Mouse (Mus musculus): ENCODE data around the gene Serpinh1.

The Serpinh1 gene

DNA sequence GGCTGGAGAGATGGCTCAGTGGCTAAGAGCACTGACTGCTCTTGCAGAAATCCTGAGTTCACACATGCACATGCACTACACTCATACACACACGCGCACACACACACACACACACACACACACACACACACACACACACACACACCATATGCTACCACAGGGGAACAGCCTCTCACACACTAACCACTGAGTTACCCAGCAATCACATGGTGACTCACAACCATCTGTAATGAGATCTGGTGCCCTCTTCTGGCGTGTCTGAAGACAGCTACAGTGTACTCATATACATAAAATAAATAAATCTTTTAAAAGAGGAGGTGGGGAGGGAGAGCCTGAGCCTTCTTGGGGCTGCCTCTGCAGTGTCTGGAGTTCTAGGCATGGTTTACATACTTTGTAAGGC, 21.3 kb upstream of the Serpinh1 start:
- peak in 1 of 2 experiments; percentile 37 for DNase-seq (ENCODE audit: low spot score in 2 of 2)

DNA sequence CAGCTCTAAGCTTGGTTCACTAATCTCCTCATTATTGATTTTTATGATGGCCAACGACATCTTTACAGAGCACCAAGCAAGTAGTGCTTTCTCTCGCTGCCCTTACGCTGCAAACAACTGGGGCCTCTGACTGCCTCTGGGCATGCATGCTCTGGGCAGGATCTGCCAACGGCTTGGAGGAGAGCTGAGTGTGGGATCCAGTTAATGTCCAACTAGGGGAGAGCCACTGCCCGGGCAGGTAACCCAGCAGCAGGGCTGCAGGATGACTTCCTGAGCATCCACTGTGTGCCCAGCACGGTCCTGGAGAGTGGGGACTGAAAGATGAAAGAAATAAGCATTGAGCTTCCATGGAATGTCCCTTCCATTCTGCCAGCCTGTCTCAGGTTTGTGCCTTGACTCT, 13.7 kb upstream of the Serpinh1 start:
- no peak for DNase-seq (ENCODE audit: low spot score in 2 of 2)

GRCm38 (mm10) chr7:99365069-99365468, 12.0 kb upstream of the Serpinh1 start:
- peak; percentile 77 to 81 for DNase-seq (ENCODE audit: low spot score in 2 of 2)

GRCm38 (mm10) chr7:99362137-99362536, 9.1 kb upstream of the Serpinh1 start:
- no peak for DNase-seq (ENCODE audit: low spot score in 2 of 2)

- DNase-seq (ENCODE audit: low spot score in 2 of 2) = no peak
These were observed 7.9 kb upstream of the Serpinh1 start for GRCm38 (mm10) chr7:99360803-99361414.

GRCm38 (mm10) chr7:99360021-99360802, 7.2 kb upstream of the Serpinh1 start:
- DNase-seq (ENCODE audit: low spot score in 2 of 2) = peak; percentile 62 to 72

DNA sequence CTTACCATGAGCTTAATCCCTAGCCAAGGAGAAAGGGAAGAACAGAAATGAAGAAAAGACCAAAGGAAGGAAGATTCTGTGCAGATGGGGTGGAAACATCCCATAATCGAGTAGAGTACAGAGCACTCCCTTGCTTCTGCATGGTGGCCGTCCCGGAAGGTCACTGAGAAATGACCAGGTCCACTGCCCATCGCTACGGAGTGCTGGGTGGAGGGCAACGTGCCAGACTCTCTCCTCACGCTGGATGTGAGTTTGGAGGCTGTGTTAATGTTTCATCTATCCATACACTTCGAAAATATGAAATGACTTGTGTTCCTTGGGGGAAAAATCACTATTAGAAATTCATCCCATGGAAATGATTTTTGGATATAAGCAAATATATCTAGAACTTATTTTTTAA, 5.3 kb upstream of the Serpinh1 start:
- no peak for DNase-seq (ENCODE audit: low spot score in 2 of 2)

DNA sequence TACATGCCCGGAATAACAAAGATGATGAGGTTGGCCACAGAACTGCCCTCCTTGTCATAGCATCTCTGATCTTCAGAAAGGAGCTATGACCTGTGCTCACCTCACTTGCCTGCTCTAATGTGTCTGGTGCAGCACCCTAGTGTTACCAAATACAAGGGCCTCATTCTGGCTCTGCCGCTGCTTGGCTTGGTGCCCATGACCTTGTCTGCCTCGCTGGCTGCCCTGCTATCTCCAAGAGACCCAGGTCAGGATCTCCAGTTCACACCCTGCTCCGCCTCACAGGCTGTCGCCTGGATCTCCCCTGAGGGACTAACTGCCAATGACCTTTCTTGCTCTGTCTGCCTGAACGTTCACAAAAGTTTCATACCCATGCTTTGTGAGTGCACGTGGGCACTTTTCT, 4.2 kb upstream of the Serpinh1 start:
- no peak for DNase-seq (ENCODE audit: low spot score in 2 of 2)

DNA sequence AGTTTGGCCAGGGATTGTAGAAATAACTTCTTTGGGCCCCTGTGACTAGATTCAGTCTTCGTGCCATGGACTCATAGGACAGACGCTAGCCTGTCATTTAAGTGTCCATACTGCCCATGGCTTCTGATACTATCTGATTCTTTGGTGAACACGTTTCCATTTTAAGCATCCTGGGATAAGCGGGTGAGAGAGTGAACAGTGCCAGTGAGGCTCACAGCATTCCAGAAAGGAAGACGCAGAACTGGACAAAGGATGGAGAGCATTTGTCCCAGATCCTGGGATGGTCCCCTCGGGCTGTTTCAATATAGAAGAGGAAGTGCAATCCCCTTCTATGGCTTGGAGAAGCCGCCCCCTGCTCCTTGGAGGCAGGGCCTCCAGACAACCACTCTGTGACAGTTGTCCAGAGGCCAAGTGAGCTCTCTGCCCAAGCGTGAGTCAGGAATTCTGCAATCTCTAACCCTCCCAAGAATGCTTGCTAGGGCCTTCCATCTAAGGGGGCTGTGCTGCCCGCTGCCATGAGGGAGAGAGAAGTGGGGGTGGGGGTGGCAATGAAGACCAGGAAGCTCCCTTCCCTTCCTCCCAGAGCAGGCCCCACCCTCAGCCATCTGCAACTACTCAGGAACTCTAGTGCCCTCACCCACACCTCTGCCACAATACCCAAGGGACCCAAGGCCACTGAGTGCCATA, 3.3 kb upstream of the Serpinh1 start:
- DNase-seq (ENCODE audit: low spot score in 2 of 2) = no peak

GRCm38 (mm10) chr7:99355731-99356131, 2.7 kb upstream of the Serpinh1 start:
- peak; percentile 74 to 81 for DNase-seq (ENCODE audit: low spot score in 2 of 2)

DNA sequence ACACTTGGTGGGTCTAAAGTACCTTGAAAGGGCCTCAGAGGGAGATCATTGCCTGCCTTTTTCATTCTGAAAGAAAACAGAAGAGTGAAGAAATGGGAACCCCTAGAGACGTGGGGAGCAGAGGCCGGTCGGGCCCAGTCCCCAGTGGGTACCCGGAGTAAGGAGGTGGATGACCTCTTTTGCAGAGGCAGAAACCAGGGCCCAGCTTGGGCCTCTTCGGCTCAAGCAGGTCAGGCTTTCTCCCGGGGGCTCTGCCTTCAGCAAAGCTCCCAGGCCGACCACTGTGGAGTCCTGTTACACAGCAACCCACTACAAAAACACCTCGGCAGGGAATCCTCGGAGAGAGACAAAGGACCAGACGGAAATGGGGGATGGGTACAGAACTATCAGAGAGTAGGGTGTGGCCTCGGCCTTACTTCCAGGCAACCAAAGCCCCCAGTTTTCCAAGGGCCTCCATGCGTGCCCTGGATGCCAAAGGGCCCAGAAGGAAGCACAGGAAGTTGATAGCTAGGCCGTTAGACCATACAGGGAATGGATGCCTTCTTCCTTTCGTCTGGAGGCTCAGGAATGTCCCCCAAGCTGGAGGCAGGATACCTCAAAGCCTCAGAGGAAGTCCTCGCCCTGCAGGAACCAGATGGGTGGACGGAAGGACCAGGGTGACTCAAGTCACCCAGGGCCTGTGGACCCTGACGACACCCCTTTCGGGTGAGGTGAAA, 1.1 kb downstream of the Serpinh1 start:
- DNase-seq (ENCODE audit: low spot score in 2 of 2) = no peak

DNA sequence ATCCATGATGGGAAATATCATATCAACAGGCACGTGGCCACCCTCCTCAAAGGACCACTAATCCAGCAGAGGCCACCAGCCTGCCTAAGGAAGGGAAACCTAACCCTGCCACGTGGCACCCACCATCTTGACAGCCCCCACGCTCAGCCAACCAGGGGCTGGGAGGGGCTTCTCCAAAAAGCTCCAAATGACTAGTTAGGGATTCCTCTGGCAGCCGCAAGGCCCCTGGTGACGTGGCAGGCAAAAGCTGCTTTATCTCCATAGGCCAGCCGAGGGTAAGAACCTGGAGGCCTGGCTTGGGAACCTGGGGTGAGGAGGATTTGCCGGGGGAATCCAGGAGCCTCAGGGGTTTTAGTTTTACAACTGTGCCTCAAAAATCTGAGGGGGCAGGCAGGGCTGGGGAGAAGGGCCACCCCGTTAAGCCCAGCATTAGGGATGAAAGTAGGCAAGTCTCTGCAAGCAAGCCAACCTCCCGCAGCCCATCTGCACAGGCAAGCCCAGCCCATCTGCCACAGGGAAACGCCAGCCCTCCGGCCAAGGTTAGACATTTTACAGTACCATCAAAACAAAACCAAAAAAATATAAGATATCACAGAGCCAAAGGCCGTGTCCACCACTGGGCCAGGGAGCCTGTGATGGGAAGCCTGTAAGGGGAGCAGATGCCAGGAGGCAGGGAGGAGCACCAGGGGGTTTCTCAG, 1.8 kb downstream of the Serpinh1 start:
- no peak for DNase-seq (ENCODE audit: low spot score in 2 of 2)

DNA sequence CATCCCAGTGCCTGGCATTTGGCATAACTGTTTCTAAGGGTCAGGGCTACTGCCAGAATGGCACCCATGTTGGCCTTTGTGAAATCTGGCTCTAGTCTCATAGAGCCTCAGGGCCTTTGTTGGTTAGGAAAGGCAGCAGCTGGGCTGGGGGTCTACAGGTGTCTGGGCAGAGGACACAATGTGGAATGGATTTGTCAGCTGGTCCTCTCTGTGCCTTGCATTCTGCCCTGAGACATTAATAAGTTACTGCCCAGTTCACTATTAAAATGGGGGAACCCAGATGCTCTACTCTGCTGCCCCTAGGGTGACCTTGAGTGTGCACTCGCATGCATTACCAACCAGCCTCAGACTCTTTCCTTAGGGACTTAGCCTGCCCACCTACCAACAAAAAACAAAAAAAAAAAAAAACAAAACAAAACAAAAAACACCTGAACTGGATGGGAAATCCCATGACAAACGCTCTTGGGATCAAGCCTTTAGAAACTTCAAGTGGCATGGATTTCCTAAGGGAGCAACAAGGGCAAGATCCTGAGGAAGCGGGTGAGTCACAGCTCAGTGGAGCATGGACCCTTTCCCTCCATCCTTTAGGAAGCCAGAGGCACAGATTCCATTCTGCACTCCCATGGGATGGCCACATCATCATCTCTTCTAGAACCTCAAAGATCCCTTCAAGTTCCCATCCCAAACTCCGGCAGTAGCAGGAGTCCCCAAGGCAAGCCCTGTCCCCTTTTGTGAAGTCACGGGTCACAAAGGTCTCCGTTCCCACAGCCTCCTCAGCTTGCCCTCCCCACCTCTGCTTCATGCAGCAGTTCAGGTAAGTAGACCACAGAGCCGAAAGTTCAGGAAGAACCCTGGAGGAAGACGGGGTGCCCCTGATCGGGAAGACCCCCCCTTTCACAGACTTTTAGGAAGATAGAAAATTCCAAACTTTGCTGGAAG, 3.0 kb downstream of the Serpinh1 start:
- no peak for DNase-seq (ENCODE audit: low spot score in 2 of 2)

GRCm38 (mm10) chr7:99348883-99349282, 4.2 kb downstream of the Serpinh1 start:
- DNase-seq (ENCODE audit: low spot score in 2 of 2) = no peak

- DNase-seq (ENCODE audit: low spot score in 2 of 2) = no peak
These were observed 5.8 kb downstream of the Serpinh1 start for GRCm38 (mm10) chr7:99347268-99347667.

DNA sequence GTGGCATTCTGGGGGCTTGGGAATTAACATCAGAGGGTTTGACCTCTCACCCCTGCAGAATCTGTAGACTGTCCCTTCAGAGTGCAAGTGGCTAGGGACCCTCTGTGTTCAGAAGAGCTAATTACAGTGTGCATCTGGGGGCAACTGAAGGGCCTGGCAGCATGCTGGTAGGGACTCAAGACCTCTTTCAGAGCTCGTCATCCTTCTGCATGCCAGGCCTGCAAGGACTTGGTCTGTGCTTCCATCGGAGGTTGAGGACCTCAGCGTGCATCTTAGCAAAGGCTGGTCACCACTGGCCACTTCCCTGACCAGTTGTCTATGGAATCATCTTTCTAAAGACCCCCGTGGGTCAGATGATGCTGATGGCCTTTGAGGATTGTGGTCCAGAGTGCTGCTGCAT, 9.5 kb downstream of the Serpinh1 start:
- DNase-seq (ENCODE audit: low spot score in 2 of 2) = no peak

GRCm38 (mm10) chr7:99340736-99341135, 12.3 kb downstream of the Serpinh1 start:
- DNase-seq (ENCODE audit: low spot score in 2 of 2) = no peak

DNA sequence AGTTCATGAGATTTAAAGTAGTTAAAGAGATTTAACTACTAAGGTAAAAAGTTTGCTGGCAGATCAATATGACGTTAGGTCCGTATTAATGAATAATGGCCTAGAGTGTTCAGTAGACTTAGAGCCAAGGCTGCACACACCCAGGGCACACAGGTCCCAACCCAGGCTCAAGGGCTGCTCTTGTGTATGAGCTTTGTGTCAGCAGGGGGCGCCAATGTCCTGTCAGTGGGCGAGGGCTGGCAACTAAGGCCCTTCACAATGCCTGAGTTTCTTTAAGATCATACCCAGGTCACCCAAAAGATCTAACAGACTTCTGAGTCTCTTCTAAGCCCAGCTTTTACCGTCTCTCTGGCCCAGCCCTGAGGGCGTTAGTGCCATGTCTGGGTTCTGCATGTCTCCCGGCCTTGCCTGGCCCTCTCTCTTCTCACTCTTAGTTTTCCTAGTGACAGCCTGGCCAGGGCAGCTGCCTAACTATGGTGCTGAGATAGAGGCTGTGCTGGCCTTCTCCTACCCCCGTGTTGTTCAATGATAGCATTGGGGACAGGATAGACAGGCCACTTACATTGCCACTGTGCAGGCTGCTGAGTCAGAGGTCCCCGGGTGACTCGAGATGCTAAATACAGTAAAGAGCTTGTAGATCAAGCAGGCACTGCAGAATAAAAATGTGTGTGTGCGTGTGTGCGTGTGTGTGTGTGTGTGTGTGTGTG, 20.1 kb downstream of the Serpinh1 start:
- peak; percentile 70 to 74 for DNase-seq (ENCODE audit: low spot score in 2 of 2)

DNA sequence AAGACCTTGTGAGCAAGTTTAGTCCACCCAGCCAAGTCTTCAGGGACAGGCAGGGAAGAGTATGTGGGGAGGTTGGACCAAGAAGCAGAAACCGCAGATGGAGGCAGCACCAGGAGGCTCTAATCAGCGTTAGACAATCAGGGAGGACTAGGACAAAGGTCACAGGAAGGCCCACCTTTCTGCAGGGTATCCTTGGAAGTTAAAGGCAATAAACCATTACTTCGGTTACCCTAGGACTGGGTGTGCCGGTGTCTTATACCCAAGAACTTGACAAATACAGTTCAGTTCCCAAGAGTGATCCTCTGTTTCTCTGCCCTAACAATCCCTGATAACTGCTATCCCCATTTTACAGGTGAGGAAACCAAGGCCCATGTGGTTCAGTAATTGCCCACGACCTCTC, 23.0 kb downstream of the Serpinh1 start:
- DNase-seq (ENCODE audit: low spot score in 2 of 2) = no peak

DNA sequence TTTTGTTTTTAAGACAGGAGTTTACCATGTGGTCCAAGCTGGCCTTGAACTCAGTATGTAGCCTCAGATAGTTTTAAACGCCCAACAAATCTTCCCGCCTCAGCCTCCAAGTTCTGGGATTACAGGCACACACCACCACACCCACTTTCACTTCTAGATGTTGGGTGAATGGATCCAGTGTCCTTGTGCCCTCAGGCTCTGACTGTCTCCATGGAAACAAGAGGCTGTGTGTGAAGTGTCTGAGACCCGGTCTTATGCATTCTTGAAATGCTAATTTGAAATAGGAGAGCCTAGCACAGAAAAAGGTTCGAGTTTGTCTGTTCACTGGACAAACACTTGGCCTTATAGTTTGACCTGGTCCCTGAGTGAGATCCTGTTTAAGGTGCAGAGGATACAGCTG, 24.2 kb downstream of the Serpinh1 start:
- no peak for DNase-seq (ENCODE audit: low spot score in 2 of 2)

Data from right cerebral cortex, adult 2 months (tissue).